Mouse (Mus musculus) kidney, adult 2 months (tissue): ENCODE results near the gene Gm37240.

ENCODE experiments used
- CTCF ChIP-seq: fragments of 200-500 bp; conservative IDR thresholded peaks from 2 replicates; pipeline ENCODE4 v1.5.1; 2011; ENCODE audit warnings: low read depth, mild to moderate bottlenecking, control low read depth, low read length, moderate library complexity, mixed read lengths; ENCODE audit not compliant: insufficient read depth, insufficient read length
- POLR2A ChIP-seq: fragments of 200-500 bp; IDR thresholded peaks from one replicate; pipeline ENCODE4 v1.6.1; 2011; ENCODE audit warnings: low read depth, low read length, control low read depth

DNA sequence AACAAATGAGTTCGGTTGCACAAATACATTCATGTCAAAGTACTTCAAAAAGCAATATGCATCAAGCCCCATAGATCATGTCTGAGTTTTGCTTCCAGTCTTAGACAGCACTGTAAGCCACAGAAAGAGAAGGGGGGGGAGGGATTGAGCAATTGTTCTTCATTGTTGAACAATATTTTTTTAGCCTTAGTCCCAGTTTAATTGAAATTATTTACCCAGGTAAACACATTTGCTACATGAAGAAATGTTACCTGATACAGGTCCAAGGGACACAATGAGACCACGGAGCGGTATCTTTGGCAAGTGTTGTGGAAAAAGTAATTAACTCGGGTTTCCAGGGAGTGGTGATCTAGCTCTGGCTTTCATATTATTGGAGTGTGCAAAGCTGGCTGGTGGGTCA lies 337.0 kb downstream of the Gm37240 start:
- TF ChIP-seq CTCF (no peak), POLR2A (no peak)
